Mouse (Mus musculus) MN1 (cell line): ENCODE results near the gene Elp4.
A peak's percentile ranks its signal among the peaks of the same experiment; 100 is the strongest.

Experiments used
- DNase-seq: peaks from one replicate; pipeline ENCODE4 v3.0.0-alpha.2; 2016; ENCODE audit warnings: low spot score

Elp4 gene

DNA sequence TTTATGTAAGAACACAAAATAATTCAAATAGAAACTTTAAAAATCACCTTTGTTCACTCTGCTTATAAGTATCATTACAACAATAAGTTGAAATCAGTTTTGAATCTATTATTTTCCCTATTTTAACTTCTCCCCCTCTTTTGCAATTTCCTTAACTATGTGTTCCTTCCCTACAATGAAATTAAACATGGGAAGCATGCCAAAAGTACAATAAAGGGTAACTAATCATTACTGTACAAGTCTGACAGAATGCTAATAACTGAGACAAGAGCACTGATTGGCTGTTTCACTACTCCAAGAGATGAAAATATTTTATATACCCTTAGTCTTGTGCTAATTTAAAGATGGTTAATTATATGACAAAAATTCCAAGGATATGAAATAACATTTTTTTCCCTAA, 99.2 kb downstream of the Elp4 start:
- no peak for DNase-seq

DNA sequence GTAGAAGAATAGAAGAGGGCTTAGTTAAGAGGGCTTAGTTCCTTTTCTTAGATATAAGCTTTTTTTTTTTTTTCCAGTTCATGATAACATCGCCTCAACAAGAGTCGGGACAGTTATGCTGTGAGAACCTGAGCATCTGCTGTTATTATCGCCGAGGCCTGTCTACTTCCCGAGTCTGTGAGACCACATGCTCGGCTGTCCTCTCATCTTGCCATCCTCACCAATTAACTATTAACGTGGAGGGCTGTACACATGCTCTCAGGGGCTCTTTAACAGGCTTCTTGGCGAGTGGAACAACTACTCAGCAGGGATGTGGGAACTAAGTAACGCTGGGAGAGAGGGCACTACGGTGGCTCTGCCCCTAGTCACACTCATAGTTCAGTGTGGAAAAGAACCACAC, 99.9 kb downstream of the Elp4 start:
- DNase-seq: no peak

DNA sequence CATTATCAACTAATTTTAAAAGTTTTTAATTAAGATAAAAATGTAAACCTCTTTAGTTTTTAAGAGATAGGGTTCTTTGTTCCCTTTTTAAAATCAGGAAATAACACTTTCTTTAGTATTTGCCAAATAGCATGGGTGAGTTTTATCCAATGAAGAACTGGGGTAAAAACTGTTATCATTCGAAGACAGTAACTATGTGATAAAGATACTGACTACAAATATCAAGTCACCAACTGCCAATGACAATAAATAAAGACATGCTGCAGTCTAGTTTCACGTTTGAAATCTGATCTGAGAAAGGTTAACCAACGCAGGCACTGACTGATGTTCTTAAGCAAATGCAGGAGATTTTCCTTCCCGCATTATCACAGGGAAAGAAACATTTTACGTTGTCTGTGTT, 100.9 kb downstream of the Elp4 start:
- no peak for DNase-seq

DNA sequence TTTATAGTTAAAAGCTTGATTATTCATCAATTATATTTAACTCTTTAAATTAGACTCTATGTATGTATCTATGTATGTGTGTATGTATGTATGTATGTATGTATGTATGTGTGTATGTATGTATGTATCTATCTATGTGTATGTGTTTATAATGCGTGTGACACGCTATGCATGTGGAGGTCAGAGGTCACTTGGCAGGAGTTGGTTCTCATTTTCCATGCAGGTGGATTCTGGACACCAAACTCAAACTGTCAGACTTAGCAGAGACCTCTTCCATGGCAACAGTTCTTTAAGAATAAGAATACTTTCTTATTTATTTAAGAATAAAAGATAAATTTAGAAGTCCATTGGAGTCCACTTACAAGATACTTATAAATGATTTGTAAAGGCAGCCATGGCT, 101.5 kb downstream of the Elp4 start:
- DNase-seq: no peak

DNA sequence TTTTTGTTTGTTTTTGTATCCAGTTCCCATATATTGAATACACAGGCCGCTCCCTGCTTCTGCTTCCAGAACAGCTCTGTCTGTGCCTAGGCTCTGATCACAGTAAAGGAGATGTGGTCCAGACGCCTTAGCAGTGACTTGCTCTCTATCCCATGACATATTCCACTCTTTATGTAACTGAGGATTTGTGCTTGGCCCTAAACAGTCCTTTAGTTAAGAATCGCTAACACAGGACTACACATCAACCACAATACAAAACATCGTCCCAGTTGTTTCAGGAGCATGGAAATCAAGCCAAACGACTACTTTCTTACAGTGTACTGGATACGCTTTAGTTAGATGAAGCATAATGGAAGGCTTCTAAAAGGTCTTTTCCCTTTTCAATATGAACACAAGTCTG, 102.8 kb downstream of the Elp4 start:
- DNase-seq: no peak

DNA sequence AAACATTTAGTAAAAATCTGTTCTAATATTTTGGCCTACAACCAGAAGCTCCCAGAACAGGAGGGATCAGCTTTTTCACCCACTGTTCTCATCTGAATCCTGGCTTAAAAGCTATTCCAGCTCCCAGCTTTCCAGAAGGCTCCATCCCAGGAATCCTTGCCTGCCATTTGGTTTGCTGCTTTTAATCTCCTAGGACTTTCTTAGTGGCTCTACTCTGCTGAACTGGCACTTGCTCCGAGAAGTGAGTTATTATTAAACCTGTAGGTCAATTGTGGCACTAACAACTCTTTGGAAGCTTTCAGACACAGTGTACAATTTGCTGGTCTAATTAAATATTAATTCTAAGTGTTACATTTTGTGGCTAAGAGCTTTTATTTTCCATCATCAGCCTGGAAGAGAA, 103.7 kb downstream of the Elp4 start:
- DNase-seq: no peak

DNA sequence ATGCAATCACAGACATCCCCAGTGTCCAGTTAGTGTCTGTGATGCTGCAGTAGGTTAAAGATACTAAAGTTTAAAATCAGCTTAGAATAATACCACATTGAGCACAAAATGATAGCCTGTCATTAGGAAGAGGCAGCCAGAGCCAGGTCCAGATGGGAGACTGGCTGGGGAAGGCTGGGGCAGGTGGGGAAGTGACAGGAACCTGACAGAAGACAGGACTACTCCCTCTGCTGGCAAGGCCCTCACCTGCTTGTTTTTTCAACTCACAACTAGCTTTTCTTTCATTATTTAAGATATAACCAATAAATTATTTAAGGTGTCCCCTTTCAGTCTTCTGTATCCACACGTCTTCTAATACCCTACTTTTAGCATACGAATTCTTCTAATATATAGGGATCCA, 104.5 kb downstream of the Elp4 start:
- no peak for DNase-seq

DNA sequence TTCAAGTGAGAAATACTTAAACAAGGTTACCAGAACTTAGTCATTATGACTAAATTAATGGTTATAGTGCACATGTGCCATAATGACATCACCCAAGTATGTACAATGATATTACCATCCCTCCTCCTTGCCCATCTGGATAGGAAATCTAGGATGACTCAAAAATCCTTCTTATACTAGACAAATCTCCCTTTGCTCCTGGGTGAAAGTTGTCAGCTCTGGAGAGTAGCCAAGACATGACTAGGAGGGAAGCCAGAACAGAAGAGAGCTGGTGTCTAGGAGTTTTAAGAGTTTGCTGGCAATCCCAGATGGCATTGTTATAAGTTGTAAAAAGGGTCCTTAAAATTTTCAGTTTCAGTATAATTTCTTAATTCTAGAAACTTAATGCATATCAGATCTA, 106.5 kb downstream of the Elp4 start:
- DNase-seq: peak; percentile 52

DNA sequence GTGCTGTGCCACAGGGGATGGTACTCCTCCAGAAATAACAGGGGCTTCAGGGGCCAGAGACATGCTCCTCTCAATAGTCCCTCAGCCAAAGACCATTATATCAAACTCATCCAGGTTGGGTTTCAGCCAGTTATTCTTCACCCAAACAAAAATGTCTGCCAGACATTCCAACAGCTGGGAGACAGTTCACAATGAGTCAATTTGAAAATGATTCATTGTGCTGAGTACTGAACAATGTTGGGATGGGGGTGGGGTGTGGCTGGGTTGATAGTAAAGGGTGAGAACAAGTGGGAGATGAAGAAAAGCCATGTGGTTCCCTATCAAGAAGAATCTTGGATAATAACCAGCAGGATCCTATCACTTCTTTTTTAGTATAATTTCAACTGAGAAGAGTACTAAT, 108.3 kb downstream of the Elp4 start:
- no peak for DNase-seq

DNA sequence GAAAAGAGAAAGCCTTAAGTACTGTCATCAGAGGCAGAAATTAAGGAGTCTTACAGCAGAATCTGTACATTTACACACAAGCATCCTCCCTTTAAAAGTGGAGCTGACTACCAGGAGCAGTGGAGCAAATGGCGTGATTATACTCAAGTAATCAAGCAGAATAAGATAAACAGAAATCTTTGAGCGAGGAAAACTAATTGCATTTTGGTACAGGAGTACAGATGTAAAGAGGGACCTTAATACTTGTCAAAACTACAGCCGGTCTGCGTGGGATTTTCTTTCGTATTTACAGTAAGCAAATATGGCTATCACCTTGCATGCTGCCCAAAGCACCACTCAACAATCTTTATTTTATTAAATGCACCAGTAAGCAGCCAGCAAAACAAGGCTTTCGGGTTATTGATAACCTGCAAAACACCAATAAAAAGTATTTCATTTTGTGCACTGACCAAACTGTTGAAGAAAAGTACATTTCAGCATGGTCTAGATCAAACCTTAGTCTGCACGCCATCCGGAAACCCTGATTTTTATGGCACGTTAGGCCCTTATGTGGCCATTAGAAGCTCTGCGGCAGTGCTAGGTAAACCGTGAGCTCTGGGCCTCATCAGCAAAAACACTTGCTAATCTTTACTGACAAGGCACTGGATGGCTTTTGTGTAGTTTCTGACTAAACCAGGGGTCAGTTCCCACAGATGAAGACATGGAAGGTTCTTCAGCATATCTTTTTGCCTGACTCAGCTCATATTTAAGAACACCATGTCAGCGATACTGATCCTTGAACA, 111.8 kb downstream of the Elp4 start:
- DNase-seq: no peak

DNA sequence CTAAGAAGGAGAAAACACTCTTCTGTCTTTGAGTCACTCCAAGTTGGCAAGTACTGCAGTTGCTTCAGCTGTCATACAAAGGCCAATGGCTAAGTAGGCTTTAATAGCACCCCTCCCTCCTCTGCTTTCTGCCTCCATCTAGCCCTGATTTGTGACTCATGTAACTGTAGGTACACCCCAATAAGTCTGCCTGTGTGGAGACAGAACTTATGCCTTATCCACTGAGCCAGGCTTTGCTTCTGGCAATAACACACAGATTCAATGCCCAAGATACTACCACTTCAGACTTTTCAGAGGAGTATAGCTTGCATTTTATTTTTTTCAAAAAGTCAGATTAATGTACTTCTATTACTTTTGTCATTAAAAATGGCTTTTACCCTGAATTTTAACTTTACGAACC, 114.4 kb downstream of the Elp4 start:
- no peak for DNase-seq

DNA sequence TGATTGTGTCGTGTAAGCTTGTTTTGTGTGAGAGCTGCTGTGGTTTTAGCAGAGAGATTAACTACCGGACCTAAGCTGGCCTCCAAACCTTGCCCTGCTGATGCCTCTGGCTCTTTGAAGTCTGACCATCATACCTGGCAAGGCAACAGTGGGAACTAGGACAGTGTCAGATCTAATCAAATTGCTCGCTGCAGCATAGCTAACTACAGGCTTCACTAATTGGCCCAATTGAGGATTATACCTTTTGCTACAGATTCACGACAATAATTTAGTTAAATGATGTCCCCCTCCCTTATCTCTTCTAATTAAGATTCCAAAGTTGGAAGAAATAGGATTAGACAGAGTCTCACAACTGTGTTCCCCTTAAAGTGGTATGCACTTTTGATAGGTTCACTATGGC, 116.6 kb downstream of the Elp4 start:
- DNase-seq: no peak

DNA sequence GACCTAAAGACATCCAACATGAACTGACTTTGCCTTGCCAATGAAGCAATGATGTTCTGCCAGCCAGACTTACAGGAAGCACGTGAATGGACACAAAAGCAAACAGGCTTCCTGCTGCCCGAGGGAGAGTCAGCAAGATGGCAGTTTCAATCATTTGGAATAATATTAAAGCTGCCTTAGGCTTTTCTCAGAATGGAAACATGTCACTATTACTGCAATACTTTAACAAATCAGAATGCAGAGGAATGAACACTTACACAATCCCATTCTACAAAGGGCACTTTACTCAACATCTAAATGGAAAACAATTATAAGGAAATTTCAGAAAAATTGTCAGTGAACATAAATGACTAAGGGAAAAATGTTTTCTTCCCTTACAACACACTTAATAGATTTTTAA, 117.4 kb downstream of the Elp4 start:
- DNase-seq: no peak

DNA sequence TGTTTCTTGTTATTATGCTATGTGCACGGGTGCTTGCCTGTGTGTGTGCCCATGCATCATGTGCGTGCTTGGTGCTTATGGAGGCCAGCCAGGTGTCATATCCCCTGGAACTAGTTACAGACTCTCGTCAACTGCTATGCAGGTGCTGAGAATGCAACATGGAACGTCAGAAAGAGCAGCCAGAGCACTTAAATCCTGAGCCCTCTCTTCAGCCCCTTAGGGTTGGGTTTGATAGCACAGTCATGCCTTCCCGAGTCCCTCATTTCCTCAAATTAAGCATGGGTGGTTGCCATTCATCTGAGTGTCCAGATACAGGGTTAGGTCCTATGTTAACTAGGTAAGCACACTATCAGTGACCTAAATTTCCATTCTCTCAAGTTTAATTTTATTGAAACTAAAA, 121.5 kb downstream of the Elp4 start:
- no peak for DNase-seq

DNA sequence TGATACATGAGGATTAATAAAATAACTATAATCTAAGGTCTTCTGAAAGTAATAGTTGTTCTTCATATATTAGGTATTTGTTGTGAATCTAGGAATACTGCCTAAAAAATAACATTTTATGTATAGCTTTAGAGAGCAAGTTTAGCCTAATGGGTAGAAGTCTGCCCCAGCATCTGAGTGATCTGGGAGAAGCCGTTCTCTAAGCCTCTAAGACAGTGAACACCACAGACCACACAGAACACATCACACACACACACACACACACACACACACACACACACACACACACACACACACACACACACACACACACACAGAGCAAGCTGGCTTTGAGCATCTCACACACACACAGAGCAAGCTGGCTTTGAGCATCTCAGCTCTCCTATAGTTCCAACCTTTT, 123.6 kb downstream of the Elp4 start:
- no peak for DNase-seq

DNA sequence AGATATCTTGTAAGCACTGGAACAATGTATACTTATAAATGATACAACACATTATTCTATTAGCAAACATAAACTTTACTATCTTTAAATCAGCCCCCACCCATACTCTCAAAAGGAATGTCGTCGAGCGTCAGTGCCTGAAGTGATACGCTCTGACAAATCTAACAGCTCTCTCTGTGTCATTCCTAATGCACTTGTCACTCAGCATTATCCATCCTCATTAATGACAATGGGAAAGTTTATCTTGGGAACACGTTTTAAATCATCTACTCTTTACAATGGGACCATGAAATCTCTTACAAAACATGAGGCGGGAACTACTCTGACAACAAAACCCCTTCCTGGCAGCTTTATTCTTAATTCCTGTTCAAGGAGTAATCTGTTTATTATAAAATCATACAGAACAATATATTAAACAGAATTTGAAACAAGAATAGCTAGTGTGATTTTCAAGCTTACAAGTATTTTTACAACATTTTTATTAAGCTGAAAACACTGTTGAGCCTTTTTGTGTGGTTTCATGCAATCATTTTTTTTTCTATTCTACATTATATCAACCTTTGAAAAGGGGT, 125.0 kb downstream of the Elp4 start:
- no peak for DNase-seq

DNA sequence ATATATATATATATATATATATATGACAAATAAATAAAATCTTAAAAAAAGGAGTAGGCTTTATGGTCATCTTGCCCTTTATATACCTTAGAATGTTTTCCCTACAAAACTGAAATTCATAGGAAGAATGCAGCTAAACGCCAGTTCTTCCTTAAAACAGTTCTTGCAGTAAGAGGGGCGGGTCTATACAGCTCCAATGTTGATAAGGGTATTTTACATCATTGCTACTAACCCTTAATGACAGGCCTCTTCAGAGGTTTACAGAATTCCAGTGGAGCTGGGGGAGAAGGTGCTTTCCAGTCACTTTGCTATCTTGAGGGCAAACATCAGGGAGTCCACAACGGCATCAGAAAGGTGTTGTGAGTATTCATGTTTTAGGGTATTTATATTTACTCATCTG, 133.1 kb downstream of the Elp4 start:
- no peak for DNase-seq

DNA sequence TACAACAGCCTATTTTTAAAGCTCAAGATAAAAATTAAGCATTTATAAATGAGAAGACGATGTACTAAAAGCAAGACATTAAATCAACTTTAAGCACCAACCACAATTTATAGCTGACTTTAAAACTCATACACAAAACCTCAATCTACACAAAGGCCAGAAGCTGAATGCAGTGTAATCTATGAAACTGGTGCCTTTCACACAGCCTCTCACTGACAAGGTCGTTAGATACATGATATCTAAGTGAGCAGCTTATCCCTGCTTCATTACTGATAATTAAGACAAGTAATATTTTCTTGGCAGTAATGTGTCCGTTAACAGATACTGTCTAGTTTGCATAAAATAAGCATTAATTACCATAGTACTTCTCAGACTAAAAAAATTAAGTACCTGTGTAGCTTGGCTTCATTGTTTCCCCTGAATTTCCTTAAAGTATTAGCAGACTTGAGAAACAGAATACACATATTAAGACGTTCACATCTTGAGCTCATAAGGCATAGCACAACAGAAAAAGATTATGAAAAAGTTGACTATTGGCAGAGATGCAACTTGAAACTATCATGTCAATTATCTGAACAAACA, 134.5 kb downstream of the Elp4 start:
- no peak for DNase-seq

DNA sequence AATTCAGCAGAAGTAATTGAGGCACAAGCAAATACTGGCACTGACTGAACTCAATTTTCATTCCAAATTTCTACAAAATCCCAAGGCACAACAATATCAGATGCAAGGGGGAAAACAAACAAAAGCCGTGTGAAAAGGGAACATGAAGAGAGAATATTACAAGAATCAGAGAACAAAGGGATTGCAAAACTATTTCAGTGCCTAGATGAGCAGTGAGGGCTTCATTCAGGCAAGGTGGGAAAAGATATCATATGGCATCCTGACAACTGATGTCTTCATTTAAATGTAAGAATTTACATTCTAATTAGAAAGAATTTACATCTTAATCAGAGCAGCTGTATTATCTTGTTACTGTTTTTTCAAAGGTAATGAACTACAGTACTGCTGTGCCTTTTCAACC, 150.9 kb downstream of the Elp4 start:
- no peak for DNase-seq

DNA sequence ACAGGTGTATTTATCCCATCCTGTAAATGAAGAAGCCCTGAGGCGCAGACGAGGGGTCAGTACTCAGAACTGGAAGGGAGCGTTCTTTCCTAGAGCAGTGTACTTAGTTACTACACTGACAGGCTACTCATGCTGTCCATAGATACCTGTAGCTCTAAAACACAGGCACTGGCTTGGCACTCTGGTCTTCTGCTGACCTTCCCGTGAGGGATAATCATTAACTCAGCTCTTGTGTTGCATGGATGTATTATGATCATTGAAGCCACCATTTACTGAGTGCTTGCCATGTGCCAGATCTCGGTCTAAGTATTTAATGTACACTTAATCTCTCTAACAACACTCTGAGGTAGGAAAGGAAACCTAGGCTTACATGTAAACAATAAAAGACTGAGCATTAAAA, 155.3 kb downstream of the Elp4 start:
- DNase-seq: no peak

DNA sequence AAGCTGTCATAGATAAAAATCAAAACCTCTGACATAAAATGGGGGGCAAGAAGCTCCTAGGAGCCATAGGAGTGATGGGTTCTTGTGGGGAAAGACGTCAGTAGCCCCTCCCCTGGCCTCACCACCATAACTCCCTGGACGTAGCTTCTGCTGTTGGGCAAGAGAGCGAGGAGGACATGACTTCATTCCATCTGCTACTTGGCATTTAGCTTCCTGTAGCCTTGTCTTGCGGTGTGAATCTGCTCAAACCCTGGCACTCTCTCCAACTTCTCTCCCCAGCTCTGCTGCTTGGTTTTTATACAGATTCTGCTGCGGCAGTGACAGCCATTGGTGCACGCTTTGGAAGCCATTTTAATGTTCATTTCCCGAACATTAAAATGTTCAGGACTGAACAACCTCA, 157.5 kb downstream of the Elp4 start:
- no peak for DNase-seq

DNA sequence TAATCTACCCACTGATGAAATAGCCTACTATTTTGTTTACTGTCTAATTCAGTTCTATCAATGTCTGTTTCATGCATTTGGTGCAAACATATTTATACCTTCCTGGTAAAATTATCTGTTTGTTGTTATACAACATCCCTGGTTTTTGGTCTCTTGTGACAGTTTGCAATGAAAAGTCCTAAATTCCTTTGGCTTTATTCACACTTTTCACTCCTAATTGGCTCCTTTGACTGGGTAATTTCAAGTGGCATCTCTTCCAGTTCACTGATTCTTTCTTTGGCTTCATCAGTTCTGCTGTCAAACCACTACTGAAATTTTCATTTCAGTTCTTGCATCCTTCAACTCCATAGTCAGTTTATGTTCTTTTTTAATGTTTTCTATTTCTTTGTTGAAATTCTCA, 168.2 kb downstream of the Elp4 start:
- no peak for DNase-seq

DNA sequence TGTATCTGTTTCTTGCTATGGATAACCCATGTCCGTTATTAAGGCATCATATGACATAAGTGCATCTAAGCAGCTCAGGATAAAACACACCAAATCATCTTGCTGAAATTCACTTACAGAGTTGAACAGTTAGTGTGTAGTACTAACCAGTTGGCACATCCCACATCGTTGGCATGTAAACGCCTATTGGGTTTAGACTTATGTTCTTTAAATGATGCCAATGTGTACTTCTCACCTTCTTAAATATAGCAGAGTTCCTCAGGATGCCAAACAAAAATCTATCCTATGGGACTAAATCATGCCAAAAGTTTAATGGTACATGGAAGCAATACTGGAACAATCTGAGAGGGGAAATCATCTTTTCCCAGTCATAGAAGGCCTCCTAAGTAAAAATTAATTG, 173.7 kb downstream of the Elp4 start:
- no peak for DNase-seq

DNA sequence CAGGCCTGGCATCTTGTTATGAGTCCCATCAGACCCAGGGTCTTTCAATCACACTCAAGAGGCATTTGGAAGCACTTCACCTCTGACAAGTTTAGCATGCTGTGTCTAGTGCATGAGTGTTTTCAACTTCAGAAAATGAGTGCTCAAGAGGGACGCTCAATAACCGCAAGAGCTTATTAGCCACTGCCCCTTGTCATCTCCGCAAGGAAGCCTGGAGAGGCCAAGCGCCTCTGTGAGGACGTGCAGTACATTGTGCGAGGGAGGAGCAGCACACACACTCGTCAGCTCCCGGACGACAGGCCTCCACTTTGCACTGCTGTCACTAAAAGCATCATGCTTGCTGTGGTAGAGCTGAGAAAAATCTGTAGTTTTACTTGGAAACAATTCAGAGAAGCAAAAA, 177.7 kb downstream of the Elp4 start:
- DNase-seq: no peak
